Mouse (Mus musculus): ENCODE results near the gene Phldb2.

Gene Phldb2

GRCm38 (mm10) chr16:45795188-45795693 is 158.2 kb downstream of the Phldb2 start:
- peak in 1 of 2 experiments; percentile 39 for DNase-seq (ENCODE audit: low spot score in 2 of 2)

GRCm38 (mm10) chr16:45792781-45793180 is 160.6 kb downstream of the Phldb2 start:
- no peak for DNase-seq (ENCODE audit: low spot score in 2 of 2)

GRCm38 (mm10) chr16:45791286-45791685 is 162.1 kb downstream of the Phldb2 start:
- no peak for DNase-seq (ENCODE audit: low spot score in 2 of 2)

GRCm38 (mm10) chr16:45789311-45789710 is 164.1 kb downstream of the Phldb2 start:
- DNase-seq (ENCODE audit: low spot score in 2 of 2) = no peak

- no peak for DNase-seq (ENCODE audit: low spot score in 2 of 2)
Observed at GRCm38 (mm10) chr16:45787650-45788049, 165.7 kb downstream of the Phldb2 start.

GRCm38 (mm10) chr16:45786639-45787038 is 166.8 kb downstream of the Phldb2 start:
- no peak for DNase-seq (ENCODE audit: low spot score in 2 of 2)

- DNase-seq (ENCODE audit: low spot score in 2 of 2) = no peak
Observed at GRCm38 (mm10) chr16:45780001-45780400, 173.4 kb downstream of the Phldb2 start.

GRCm38 (mm10) chr16:45774813-45775212 is 178.6 kb downstream of the Phldb2 start:
- DNase-seq (ENCODE audit: low spot score in 2 of 2) = no peak

GRCm38 (mm10) chr16:45770914-45771313 is 182.5 kb downstream of the Phldb2 start:
- DNase-seq (ENCODE audit: low spot score in 2 of 2) = no peak

- no peak for DNase-seq (ENCODE audit: low spot score in 2 of 2)
Observed at GRCm38 (mm10) chr16:45767853-45768640, 185.4 kb downstream of the Phldb2 start.

GRCm38 (mm10) chr16:45767434-45767833 is 186.0 kb downstream of the Phldb2 start:
- no peak for DNase-seq (ENCODE audit: low spot score in 2 of 2)

GRCm38 (mm10) chr16:45765801-45766494 is 187.4 kb downstream of the Phldb2 start:
- no peak for DNase-seq (ENCODE audit: low spot score in 2 of 2)

GRCm38 (mm10) chr16:45765102-45765501 is 188.3 kb downstream of the Phldb2 start:
- no peak for DNase-seq (ENCODE audit: low spot score in 2 of 2)

- no peak for DNase-seq (ENCODE audit: low spot score in 2 of 2)
Observed at GRCm38 (mm10) chr16:45762859-45763505, 190.4 kb downstream of the Phldb2 start.

GRCm38 (mm10) chr16:45761425-45761824 is 192.0 kb downstream of the Phldb2 start:
- no peak for DNase-seq (ENCODE audit: low spot score in 2 of 2)

GRCm38 (mm10) chr16:45758726-45759269 is 194.6 kb downstream of the Phldb2 start:
- DNase-seq (ENCODE audit: low spot score in 2 of 2) = no peak

GRCm38 (mm10) chr16:45757421-45758078 is 195.8 kb downstream of the Phldb2 start:
- DNase-seq (ENCODE audit: low spot score in 2 of 2) = no peak

GRCm38 (mm10) chr16:45756855-45757254 is 196.5 kb downstream of the Phldb2 start:
- peak in 1 of 2 experiments; percentile 59 for DNase-seq (ENCODE audit: low spot score in 2 of 2)

GRCm38 (mm10) chr16:45743591-45744144 is 209.7 kb downstream of the Phldb2 start:
- no peak for DNase-seq (ENCODE audit: low spot score in 2 of 2)

GRCm38 (mm10) chr16:45742615-45743476 is 210.6 kb downstream of the Phldb2 start, which contains the start of gene Abhd10:
Abhd10 (minus strand) TSS chr16:45742955.
- DNase-seq (ENCODE audit: low spot score in 2 of 2) = peak; percentile 91 to 94

All from frontal cortex, postnatal 36 days (tissue).